Mouse (Mus musculus) liver, postnatal 0 days (tissue): ENCODE measurements around the gene Nr1h2.

Source experiments
- CTCF ChIP-seq: sonication (generic); IDR thresholded peaks from 2 replicates; pipeline ENCODE4 v1.5.1; 2016; ENCODE audit warnings: antibody characterized with exemption, low read depth
- EP300 ChIP-seq: IDR thresholded peaks from 2 replicates; pipeline ENCODE4 v1.6.1; 2016; ENCODE audit warnings: antibody characterized with exemption, low read depth, mild to moderate bottlenecking

DNA sequence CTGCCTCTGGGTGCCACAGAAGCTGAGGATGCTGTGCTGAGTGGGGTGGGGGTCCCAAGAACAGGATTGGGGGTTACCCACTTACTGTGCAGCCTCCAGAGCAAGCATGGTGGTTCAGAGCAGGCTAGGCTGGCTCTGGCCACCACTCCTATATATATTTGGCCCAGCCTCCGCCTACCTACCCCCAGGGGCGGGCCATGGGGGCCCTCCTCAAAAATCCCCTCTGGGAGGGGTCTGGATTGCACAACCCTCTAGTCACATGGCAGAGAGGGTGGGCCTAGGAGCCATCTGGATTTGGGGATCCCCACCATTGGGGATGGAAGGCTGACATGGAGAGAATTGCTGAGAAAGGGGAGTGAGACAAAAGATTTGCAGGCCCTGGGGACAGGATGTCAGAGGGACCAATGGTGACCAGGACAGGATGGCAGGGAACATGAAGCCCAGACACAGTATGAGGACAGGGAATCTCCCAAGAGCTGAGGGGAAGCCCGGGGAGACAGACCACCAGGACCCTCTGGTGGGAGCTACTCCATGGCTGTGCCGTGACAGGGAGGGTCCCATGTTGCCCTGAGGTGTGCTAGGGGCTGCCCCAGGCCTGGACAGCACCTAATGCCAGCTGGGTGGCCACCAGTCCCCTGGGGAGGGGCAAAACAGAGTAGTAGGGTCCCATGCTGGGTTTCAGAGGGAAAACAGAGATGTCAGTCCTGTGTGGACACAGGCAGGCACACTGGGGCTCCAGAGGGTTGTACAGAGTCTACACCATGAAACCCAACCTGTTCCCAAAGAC, 21.6 kb downstream of the Nr1h2 start, which contains the start of gene Spib:
- TF ChIP-seq CTCF (no peak), EP300 (no peak)
